Mouse (Mus musculus) liver, postnatal 0 days (tissue): ENCODE data around the gene Scg5.

Experiments
- CTCF ChIP-seq: sonication (generic); IDR thresholded peaks from 2 replicates; pipeline ENCODE4 v1.5.1; 2016; ENCODE audit warnings: antibody characterized with exemption, low read depth
- EP300 ChIP-seq: IDR thresholded peaks from 2 replicates; pipeline ENCODE4 v1.6.1; 2016; ENCODE audit warnings: antibody characterized with exemption, low read depth, mild to moderate bottlenecking

DNA sequence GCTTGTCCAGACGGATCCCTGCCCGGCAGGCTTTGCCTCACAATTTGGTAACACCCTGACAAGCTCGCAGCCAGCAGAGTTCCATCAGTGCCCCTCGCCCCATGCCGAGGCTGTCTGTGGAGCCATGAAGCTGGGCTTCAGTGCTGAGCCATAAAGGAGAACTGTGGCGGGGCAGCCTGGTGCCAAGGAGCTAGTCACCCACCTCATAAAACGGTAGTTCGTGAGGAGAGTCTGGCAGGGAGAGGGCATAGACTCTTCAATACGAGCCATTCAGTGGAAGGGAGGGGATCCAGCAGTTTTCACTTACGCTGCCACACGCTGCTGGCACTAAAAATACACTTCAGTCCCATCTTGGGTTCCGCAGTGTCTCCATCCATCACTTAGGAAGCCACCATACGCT lies 30.3 kb downstream of the Scg5 start:
- TF ChIP-seq EP300 (no peak), CTCF (no peak)
